Mouse (Mus musculus): ENCODE data around the gene Jazf1.

DNA sequence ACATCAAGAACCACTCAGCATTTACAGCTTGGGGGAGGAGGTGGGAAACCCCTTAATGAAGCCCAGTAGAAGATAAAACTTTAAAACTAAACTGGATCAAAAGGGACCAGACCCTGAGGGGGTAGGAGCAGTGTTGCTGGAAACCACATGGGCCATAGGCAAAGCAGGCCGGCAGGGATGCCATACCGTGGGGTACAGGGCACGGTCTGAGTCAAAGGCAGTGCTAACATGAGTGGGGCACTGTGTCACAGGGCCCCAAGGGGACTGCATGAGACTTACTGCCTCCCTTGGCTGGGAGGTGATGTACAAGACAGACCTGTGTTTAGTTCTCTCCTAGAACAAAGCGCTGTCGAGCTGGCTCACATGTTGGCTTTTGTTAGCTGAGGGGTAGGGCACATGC lies 288.9 kb downstream of the Jazf1 start:
- TF ChIP-seq HCFC1 (IDR thresholded peaks at IDR 0.05; ENCODE audit: low read depth, low read length) (no peak), MAX (IDR thresholded peaks at IDR 0.05; ENCODE audit: low read length) (no peak), POLR2A (IDR thresholded peaks at IDR 0.05; ENCODE audit: low read depth, low read length) (no peak)
